Mouse (Mus musculus) embryonic facial prominence, embryonic 14.5 days (tissue): ENCODE measurements at regions not wholly inside any gene's neighbourhood (a gene's known extent, or its start where the extent isn't known, plus 50 kb on each side); places are given as distances from the start of the nearest gene placed in this dataset.

Source experiments
- ATAC-seq: fragments of 200-750 bp; cut with Nextera tagmentation; 2 replicates; pipeline ENCODE4 v1.8.0; 2017; ENCODE audit warnings: low read depth, moderate number of reproducible peaks, moderate TSS enrichment
- DNase-seq: peaks from one replicate; pipeline ENCODE4 v3.0.0-alpha.2; 2015; ENCODE audit warnings: low spot score
- H3K27ac ChIP-seq: fragments of 300-500 bp; sonication (generic); replicated peaks from 2 replicates; pipeline ENCODE4 v1.5.1; 2014; ENCODE audit warnings: low read depth, mild to moderate bottlenecking, low read length, moderate library complexity
- H3K27me3 ChIP-seq: fragments of 300-500 bp; sonication (generic); replicated peaks from 2 replicates; pipeline ENCODE4 v1.6.1; 2014; ENCODE audit warnings: low read length; ENCODE audit not compliant: control insufficient read depth, insufficient read depth
- H3K36me3 ChIP-seq: fragments of 300-500 bp; sonication (generic); 2 replicates; pipeline ENCODE4 v1.6.1; 2014; ENCODE audit warnings: low read length, mixed read lengths; ENCODE audit not compliant: control insufficient read depth, insufficient read depth
- H3K4me1 ChIP-seq: fragments of 300-500 bp; sonication (generic); 2 replicates; pipeline ENCODE4 v1.6.1; 2014; ENCODE audit warnings: antibody characterized with exemption, low read length; ENCODE audit not compliant: control insufficient read depth, insufficient read depth
- H3K4me2 ChIP-seq: fragments of 300-500 bp; sonication (generic); 2 replicates; pipeline ENCODE4 v1.6.1; 2014; ENCODE audit warnings: low read depth, mild to moderate bottlenecking, low read length, moderate library complexity, mixed read lengths
- H3K4me3 ChIP-seq: fragments of 300-500 bp; sonication (generic); 2 replicates; pipeline ENCODE4 v1.5.1; 2014; ENCODE audit warnings: low read depth, mild to moderate bottlenecking, low read length
- H3K9ac ChIP-seq: fragments of 300-500 bp; sonication (generic); 2 replicates; pipeline ENCODE4 v1.6.1; 2014; ENCODE audit warnings: low read depth, mild to moderate bottlenecking, low read length, moderate library complexity, mixed read lengths
- H3K9me3 ChIP-seq: fragments of 300-500 bp; sonication (generic); 2 replicates; pipeline ENCODE4 v1.6.1; 2016; ENCODE audit warnings: low read length; ENCODE audit not compliant: control insufficient read depth
- WGBS: fragments of 180-500 bp; shearing (Covaris S2); extraction: QIAGEN DNeasy Blood & Tissue Kit; methylation state at CpG from one replicate; pipeline ENCODE4 v1.1.7; 2014; 5-methylcytosine and 5-hydroxymethylcytosine counted together

DNA sequence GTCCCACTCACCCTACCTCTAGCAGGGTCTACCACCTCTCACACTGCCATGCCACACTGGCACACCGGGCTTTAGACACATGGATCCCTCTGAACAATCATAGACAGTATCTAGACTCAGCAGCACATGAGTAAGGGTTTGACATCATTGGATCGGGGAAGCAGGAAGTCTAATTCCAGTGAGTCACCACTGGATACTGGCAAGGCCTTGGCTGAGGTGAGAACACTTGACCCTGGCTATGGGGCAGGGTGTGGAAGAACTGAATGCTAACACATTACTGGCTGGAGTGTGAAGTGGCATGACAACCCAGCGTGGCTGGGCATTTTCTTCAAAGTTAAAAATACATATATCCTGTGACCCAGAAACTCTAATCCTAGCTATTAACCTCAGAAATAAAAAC lies 114.4 kb downstream of the H2afy start:
- no peak overlapping the region for H3K4me2 ChIP-seq
- whole genome bisulfite sequencing, result 81% methylated on average over 3 of the region's 3 CpGs

DNA sequence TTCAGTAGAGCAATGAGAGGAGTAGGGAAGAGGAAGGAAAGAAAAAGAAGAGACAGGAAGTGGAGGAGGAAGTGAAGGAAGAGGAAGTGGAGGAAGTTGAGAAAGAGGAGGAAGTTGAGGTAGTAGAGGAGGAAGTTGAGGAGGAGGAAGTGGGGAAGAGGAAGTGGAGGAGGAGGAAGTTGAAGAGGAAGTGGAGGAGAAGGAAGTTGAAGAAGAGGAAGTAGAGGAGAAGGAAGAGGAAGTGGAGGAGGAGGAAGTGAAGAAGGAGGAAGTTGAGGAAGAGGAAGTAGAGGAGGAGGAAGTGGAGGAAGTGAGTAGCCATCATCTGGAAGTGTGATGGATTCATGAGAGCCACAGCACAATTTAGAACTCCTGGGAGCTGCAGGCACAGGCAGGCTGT lies 122.2 kb downstream of the H2afy start:
- Histone ChIP-seq H3K4me3 (no peak overlapping the region), H3K27ac (no peak overlapping the region), H3K27me3 (no peaks in the 10 kb centered on the region), H3K9ac (no peak overlapping the region), H3K4me2 (no peak overlapping the region), H3K36me3 (no peaks in the 10 kb centered on the region), H3K4me1 (0 out of 2 replicates have a peak, but pooled peaks cover 4% of the 10 kb centered on the region), H3K9me3 (no peaks in the 10 kb centered on the region)
- DNase-seq, result no peak
- ATAC-seq, result no peak

More for the DNA sequence above, 114.4 kb downstream of the H2afy start:
- H3K9me3 ChIP-seq, result no peaks in the 10 kb centered on the region
- no peak overlapping the region for H3K4me3 ChIP-seq
- no peak for ATAC-seq
- H3K27me3 ChIP-seq, result no peaks in the 10 kb centered on the region
- no peak overlapping the region for H3K9ac ChIP-seq
- H3K4me1 ChIP-seq, result no peaks in the 10 kb centered on the region
- no peaks in the 10 kb centered on the region for H3K36me3 ChIP-seq
- DNase-seq, result no peak
- H3K27ac ChIP-seq, result no peak overlapping the region

DNA sequence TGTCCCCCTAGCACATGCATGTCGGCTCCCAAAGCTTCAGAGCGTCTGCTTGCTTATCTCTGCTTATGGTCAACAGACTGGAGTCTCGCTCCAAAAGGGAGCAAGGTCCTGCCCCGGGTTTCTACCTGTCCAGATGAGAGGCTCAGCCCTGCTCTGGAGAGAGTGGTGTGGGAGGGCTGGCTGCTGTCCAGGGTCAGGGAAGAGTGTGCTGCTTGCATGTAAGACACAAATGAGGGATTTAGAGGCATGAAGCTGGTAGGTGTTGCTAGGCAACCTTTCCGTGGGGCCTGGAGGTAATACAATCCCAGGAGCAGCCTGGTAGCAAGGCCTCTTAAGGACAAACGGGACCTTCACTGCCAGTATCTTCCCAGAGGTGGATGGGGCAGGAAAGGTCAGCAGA lies 125.7 kb downstream of the H2afy start:
- ATAC-seq (peak; percentile 68; the same call in 1 of the 2 replicates), DNase-seq (peak; percentile 71)
- no peak overlapping the region for H3K27ac ChIP-seq
- no peaks in the 10 kb centered on the region for H3K9me3 ChIP-seq
- no peaks in the 10 kb centered on the region for H3K36me3 ChIP-seq
- H3K4me3 ChIP-seq, result no peak overlapping the region
- WGBS, result 34% methylated on average over 6 of the region's 6 CpGs
- H3K4me2 ChIP-seq, result no peak overlapping the region
- no peaks in the 10 kb centered on the region for H3K27me3 ChIP-seq
- H3K4me1 ChIP-seq, result 0 out of 2 replicates have a peak, but pooled peaks cover 4% of the 10 kb centered on the region
- no peak overlapping the region for H3K9ac ChIP-seq

DNA sequence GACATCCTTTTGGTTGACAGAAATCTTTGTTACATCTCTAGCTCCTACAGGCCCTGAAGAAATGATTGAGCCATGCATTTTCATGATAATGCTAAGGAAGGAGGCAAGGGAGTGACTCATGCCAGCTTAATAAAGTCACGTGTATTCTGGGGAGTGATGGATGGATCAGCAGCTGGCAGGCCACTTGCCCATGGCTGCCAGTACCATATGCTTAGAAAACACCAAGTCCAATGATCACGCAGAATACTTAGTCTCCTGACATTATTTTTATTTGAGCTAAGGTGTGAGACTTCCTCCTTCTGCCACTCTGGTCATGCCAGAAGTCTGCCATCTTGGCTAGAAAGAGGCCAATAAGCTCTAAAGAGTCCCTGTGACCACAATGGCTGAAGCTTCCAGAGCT lies 129.3 kb downstream of the H2afy start:
- 0 out of 2 replicates have a peak, but pooled peaks cover 4% of the 10 kb centered on the region for H3K4me1 ChIP-seq
- H3K27ac ChIP-seq, result no peak overlapping the region
- H3K36me3 ChIP-seq, result no peaks in the 10 kb centered on the region
- H3K4me3 ChIP-seq, result no peak overlapping the region
- H3K4me2 ChIP-seq, result no peak overlapping the region
- H3K27me3 ChIP-seq, result no peaks in the 10 kb centered on the region
- no peaks in the 10 kb centered on the region for H3K9me3 ChIP-seq
- ATAC-seq (no peak), DNase-seq (no peak)
- WGBS, result 86% methylated on average over 2 of the region's 2 CpGs
- H3K9ac ChIP-seq, result no peak overlapping the region

DNA sequence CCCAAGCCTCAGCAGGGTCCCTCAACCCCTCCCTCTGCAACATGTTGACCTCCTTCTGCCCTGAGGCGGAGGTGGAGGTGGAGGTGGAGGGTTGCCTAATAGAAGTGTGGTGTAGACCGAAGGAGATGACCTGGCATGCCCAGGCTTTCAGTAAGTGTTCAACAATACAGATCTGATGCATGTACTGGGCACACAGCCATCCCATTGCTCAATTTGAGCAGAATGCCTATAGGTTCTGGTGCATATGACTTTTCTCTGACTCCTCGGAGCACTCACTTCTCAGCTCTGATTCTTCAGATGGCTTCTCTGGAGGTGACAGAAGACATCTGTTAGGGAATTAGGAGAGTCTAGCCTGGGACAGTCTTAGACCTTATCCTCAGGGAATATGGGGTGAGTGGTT lies 130.4 kb downstream of the H2afy start:
- Histone ChIP-seq H3K36me3 (no peaks in the 10 kb centered on the region), H3K4me1 (0 out of 2 replicates have a peak, but pooled peaks cover 4% of the 10 kb centered on the region), H3K4me3 (no peak overlapping the region), H3K27ac (no peak overlapping the region), H3K9ac (no peak overlapping the region), H3K4me2 (no peak overlapping the region), H3K27me3 (no peaks in the 10 kb centered on the region), H3K9me3 (no peaks in the 10 kb centered on the region)
- no peak for ATAC-seq
- no peak for DNase-seq
- 80% methylated on average over 3 of the region's 3 CpGs for WGBS

DNA sequence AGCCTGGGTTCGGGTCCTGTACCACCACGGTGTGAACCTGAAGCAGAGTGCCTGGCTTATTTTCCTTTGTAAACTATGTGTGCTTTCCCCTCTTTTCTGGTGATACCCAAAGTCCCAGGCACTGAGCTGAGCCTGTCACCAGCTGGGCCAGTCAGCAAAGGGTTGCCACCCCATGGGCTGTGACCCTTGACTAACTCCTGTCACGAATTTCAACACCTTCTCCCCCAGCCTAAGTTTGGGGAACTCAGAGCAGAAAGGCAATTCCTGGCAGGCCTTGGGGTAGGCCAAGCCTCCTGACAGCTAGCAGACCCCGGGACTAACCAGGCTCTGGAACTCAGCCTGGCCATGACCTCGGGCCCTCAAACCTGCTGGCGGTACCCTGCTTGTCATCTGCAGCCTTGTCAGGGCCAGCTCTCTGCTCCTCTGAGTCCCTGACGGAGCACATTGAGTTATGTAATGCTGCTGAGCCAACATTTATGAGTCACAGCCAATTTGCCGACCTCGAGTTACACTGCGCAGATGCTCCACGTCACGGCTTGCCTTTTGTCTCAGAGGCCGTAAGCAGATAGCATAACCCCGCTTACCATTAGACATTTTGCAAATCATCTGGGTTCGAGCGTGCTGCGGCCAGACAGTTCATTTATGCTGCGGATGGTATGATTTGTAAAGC lies 132.3 kb downstream of the H2afy start:
- ATAC-seq, result peak; percentile 87
- no peak overlapping the region for H3K4me3 ChIP-seq
- H3K36me3 ChIP-seq, result no peaks in the 10 kb centered on the region
- H3K9me3 ChIP-seq, result no peaks in the 10 kb centered on the region
- no peak overlapping the region for H3K4me2 ChIP-seq
- H3K9ac ChIP-seq, result no peak overlapping the region
- DNase-seq, result peak; percentile 85
- H3K27me3 ChIP-seq, result no peaks in the 10 kb centered on the region
- whole genome bisulfite sequencing, result 52% methylated on average over 18 of the region's 18 CpGs
- no peaks in the 10 kb centered on the region for H3K4me1 ChIP-seq
- peak overlapping the region; percentile 10; the same call in 1 of the 2 replicates for H3K27ac ChIP-seq

DNA sequence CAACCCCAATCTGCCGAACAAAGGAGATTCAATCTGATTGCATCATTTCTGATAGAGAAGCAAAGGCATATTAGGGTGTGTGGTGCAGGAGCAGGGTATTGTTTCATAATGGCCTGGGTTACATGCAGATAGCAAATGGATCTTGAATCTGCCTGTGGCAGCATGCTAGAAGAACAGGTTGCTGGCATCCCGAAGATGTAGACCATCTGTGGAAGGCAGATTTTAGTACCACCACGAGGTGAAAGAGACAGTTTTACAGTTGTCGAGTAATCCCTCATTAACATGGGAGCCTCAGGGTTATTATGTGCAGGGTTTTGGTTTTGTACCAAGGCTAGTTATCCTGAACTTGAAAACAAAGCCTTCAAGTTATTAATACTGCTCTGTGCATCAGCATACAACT lies 140.9 kb downstream of the H2afy start:
- H3K36me3 ChIP-seq, result no peaks in the 10 kb centered on the region
- ATAC-seq (no peak), DNase-seq (no peak)
- no peaks in the 10 kb centered on the region for H3K4me1 ChIP-seq
- no peak overlapping the region for H3K4me3 ChIP-seq
- WGBS, result 69% methylated on average over 4 of the region's 4 CpGs
- H3K9me3 ChIP-seq, result no peaks in the 10 kb centered on the region
- no peak overlapping the region for H3K4me2 ChIP-seq
- no peak overlapping the region for H3K27ac ChIP-seq
- no peaks in the 10 kb centered on the region for H3K27me3 ChIP-seq
- H3K9ac ChIP-seq, result no peak overlapping the region

DNA sequence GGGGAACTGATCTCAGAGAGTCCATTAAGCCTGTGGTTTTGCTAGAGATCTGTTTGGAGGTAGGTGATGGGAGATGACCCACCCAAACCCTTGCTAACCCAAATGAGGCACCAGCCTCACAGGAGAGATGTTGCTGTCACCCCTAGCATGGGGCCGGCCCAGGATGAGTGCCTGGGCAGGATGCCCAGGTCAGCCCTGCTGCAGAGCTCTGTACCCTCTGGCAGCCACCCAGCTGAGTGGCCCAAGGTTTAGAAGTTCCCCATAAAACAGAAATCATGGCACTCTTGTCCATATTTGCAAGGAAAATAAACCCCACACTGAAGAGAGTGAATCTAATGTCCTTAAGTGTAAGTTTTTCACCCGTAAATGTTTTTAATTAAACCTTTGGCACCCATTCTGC lies 141.7 kb downstream of the H2afy start:
- Histone ChIP-seq H3K4me2 (no peak overlapping the region), H3K36me3 (no peaks in the 10 kb centered on the region), H3K9me3 (no peaks in the 10 kb centered on the region), H3K4me3 (no peak overlapping the region), H3K27ac (no peak overlapping the region), H3K4me1 (no peaks in the 10 kb centered on the region), H3K27me3 (no peaks in the 10 kb centered on the region), H3K9ac (no peak overlapping the region)
- DNase-seq (no peak), ATAC-seq (no peak)
- 88% methylated on average over 2 of the region's 2 CpGs for WGBS

DNA sequence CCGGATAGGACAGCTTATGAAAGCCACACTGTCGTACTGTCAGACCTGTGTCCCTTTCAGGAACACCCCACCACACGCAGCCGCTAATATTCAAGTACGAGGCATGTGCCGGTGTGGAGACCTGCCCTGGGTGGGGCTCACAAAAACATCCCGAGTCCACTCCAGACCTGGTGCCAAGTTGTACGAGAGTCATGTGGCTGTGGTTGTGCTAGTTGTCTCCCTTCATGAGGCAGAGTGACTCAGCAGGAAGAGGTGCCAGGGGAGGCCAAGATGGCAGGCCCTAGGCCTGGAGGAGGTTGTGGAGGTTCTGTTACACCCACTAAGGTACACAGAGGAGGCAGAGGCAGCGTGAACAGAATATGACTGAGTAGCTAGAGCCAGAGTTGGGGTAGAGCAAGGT lies 143.5 kb downstream of the H2afy start:
- Histone ChIP-seq H3K9ac (no peak overlapping the region), H3K27me3 (no peaks in the 10 kb centered on the region), H3K36me3 (no peaks in the 10 kb centered on the region), H3K4me3 (no peak overlapping the region), H3K9me3 (no peaks in the 10 kb centered on the region), H3K27ac (no peak overlapping the region), H3K4me2 (no peak overlapping the region), H3K4me1 (no peaks in the 10 kb centered on the region)
- ATAC-seq (no peak), DNase-seq (no peak)
- 92% methylated on average over 9 of the region's 9 CpGs for WGBS
